Mouse (Mus musculus): ENCODE results near the gene Kng1. TPM values are rescaled to one million over a fixed set of nuclear protein-coding genes. Genes with fewer than 3 reads are reported as not detected.
"Not testable (repeated sequence)": the region's sequence is repeated elsewhere in the genome, so short reads cannot be mapped to it uniquely, and the experiment has no call there.

Gene Kng1
- polyA plus RNA-seq, 1 experiment from 2014 or later = 0.29 TPM

GRCm38 (mm10) chr16:23040876-23041275 is 16.8 kb upstream of the Kng1 start:
- Histone ChIP-seq H3K4me2 (no peak overlapping the region), H3K9me3 (no peaks in the 10 kb centered on the region), H3K36me3 (no peaks in the 10 kb centered on the region), H3K4me3 (no peak overlapping the region), H3K9ac (no peak overlapping the region), H3K27ac (replicated peaks) (no peak overlapping the region), H3K27me3 (no peaks in the 10 kb centered on the region), H3K4me1 (replicated peaks) (no peaks in the 10 kb centered on the region)
- WGBS = 66% methylated on average over 4 of the region's 4 CpGs
- no peak for ATAC-seq (ENCODE audit: low read depth)

- H3K4me1 ChIP-seq (replicated peaks) = no peaks in the 10 kb centered on the region
- WGBS = 66% methylated on average over 5 of the region's 5 CpGs
- H3K4me3 ChIP-seq = no peak overlapping the region
- no peak overlapping the region for H3K9ac ChIP-seq
- no peaks in the 10 kb centered on the region for H3K9me3 ChIP-seq
- H3K36me3 ChIP-seq = no peaks in the 10 kb centered on the region
- H3K27me3 ChIP-seq = no peaks in the 10 kb centered on the region
- ATAC-seq (ENCODE audit: low read depth) = no peak
- no peak overlapping the region for H3K27ac ChIP-seq (replicated peaks)
- no peak overlapping the region for H3K4me2 ChIP-seq
These were observed 11.3 kb upstream of the Kng1 start for GRCm38 (mm10) chr16:23046319-23046718.

- H3K4me2 ChIP-seq; H3K27me3 ChIP-seq; H3K9ac ChIP-seq; H3K4me3 ChIP-seq; H3K27ac ChIP-seq (replicated peaks); H3K9me3 ChIP-seq; H3K4me1 ChIP-seq (replicated peaks); H3K36me3 ChIP-seq; ATAC-seq (ENCODE audit: low read depth): not testable (repeated sequence)
- 73% methylated on average over 4 of the region's 4 CpGs for WGBS
These were observed 2.0 kb downstream of the Kng1 start for GRCm38 (mm10) chr16:23059630-23060029.

- not testable (repeated sequence) for H3K36me3 ChIP-seq; H3K4me2 ChIP-seq; H3K9me3 ChIP-seq; H3K9ac ChIP-seq; H3K4me3 ChIP-seq; H3K27ac ChIP-seq (replicated peaks); ATAC-seq (ENCODE audit: low read depth); H3K4me1 ChIP-seq (replicated peaks); H3K27me3 ChIP-seq
- 65% methylated on average over 5 of the region's 5 CpGs for WGBS
These were observed 3.2 kb downstream of the Kng1 start for GRCm38 (mm10) chr16:23060781-23061325.

- 84% methylated on average over 6 of the region's 6 CpGs for WGBS
- H3K9me3 ChIP-seq; H3K4me2 ChIP-seq; H3K36me3 ChIP-seq; ATAC-seq (ENCODE audit: low read depth); H3K27me3 ChIP-seq; H3K4me3 ChIP-seq; H3K4me1 ChIP-seq (replicated peaks); H3K27ac ChIP-seq (replicated peaks); H3K9ac ChIP-seq: not testable (repeated sequence)
These were observed 19.9 kb downstream of the Kng1 start for GRCm38 (mm10) chr16:23077516-23077915.

GRCm38 (mm10) chr16:23087159-23087558 is 29.5 kb downstream of the Kng1 start:
- not testable (repeated sequence) for H3K27ac ChIP-seq (replicated peaks); H3K9ac ChIP-seq; H3K36me3 ChIP-seq; ATAC-seq (ENCODE audit: low read depth); H3K9me3 ChIP-seq; H3K4me2 ChIP-seq; H3K4me1 ChIP-seq (replicated peaks); H3K4me3 ChIP-seq; H3K27me3 ChIP-seq
- WGBS = 71% methylated on average over 8 of the region's 8 CpGs

- ATAC-seq (ENCODE audit: low read depth); H3K27ac ChIP-seq (replicated peaks); H3K9me3 ChIP-seq; H3K27me3 ChIP-seq; H3K36me3 ChIP-seq; H3K4me1 ChIP-seq (replicated peaks); H3K9ac ChIP-seq; H3K4me3 ChIP-seq; H3K4me2 ChIP-seq: not testable (repeated sequence)
- 53% methylated on average over 4 of the region's 4 CpGs for WGBS
These were observed 30.0 kb downstream of the Kng1 start for GRCm38 (mm10) chr16:23087712-23088111.

GRCm38 (mm10) chr16:23088491-23088890 is 30.8 kb downstream of the Kng1 start:
- WGBS = 94% methylated on average over 1 of the region's 1 CpGs
- not testable (repeated sequence) for H3K36me3 ChIP-seq; ATAC-seq (ENCODE audit: low read depth); H3K4me2 ChIP-seq; H3K4me3 ChIP-seq; H3K4me1 ChIP-seq (replicated peaks); H3K27ac ChIP-seq (replicated peaks); H3K27me3 ChIP-seq; H3K9me3 ChIP-seq; H3K9ac ChIP-seq

GRCm38 (mm10) chr16:23091345-23091744 is 33.7 kb downstream of the Kng1 start:
- H3K4me1 ChIP-seq (replicated peaks); H3K27me3 ChIP-seq; H3K36me3 ChIP-seq; ATAC-seq (ENCODE audit: low read depth); H3K9me3 ChIP-seq; H3K9ac ChIP-seq; H3K27ac ChIP-seq (replicated peaks); H3K4me3 ChIP-seq; H3K4me2 ChIP-seq: not testable (repeated sequence)

- Histone ChIP-seq H3K27ac (replicated peaks) (no peak overlapping the region), H3K4me3 (no peak overlapping the region), H3K36me3 (no peaks in the 10 kb centered on the region), H3K9me3 (no peaks in the 10 kb centered on the region), H3K9ac (no peak overlapping the region), H3K4me2 (no peak overlapping the region), H3K27me3 (no peaks in the 10 kb centered on the region), H3K4me1 (replicated peaks) (no peaks in the 10 kb centered on the region)
- no peak for ATAC-seq (ENCODE audit: low read depth)
- WGBS = 84% methylated on average over 13 of the region's 13 CpGs
These were observed 35.8 kb downstream of the Kng1 start for GRCm38 (mm10) chr16:23093321-23093953.

- Histone ChIP-seq H3K27ac (replicated peaks) (no peak overlapping the region), H3K9ac (no peak overlapping the region), H3K36me3 (no peaks in the 10 kb centered on the region), H3K4me3 (no peak overlapping the region), H3K4me1 (replicated peaks) (no peaks in the 10 kb centered on the region), H3K9me3 (no peaks in the 10 kb centered on the region), H3K27me3 (peaks cover under 1% of the 10 kb centered on the region; the same call in 1 of the 2 replicates), H3K4me2 (no peak overlapping the region)
- WGBS = 87% methylated on average over 6 of the region's 6 CpGs
- no peak for ATAC-seq (ENCODE audit: low read depth)
These were observed 36.5 kb downstream of the Kng1 start for GRCm38 (mm10) chr16:23094136-23094535.

- not testable (repeated sequence) for H3K4me3 ChIP-seq; H3K27ac ChIP-seq (replicated peaks); H3K4me2 ChIP-seq; H3K9me3 ChIP-seq; ATAC-seq (ENCODE audit: low read depth); H3K9ac ChIP-seq; H3K36me3 ChIP-seq
- WGBS = 92% methylated on average over 5 of the region's 5 CpGs
- Histone ChIP-seq H3K4me1 (replicated peaks) (peaks cover 12% of the 10 kb centered on the region), H3K27me3 (peaks cover 12% of the 10 kb centered on the region)
These were observed 37.9 kb downstream of the Kng1 start for GRCm38 (mm10) chr16:23095581-23095980.

GRCm38 (mm10) chr16:23096886-23097285 is 39.2 kb downstream of the Kng1 start:
- not testable (repeated sequence) for H3K27ac ChIP-seq (replicated peaks); H3K4me2 ChIP-seq; H3K36me3 ChIP-seq; ATAC-seq (ENCODE audit: low read depth); H3K9me3 ChIP-seq; H3K4me3 ChIP-seq; H3K9ac ChIP-seq
- Histone ChIP-seq H3K4me1 (replicated peaks) (peaks cover 14% of the 10 kb centered on the region), H3K27me3 (peaks cover 20% of the 10 kb centered on the region)
- 95% methylated on average over 1 of the region's 1 CpGs for WGBS
